Mouse (Mus musculus) bone marrow, adult 2 months (tissue): ENCODE measurements around the gene Prpsap1. TPM values are rescaled to one million over a fixed set of nuclear protein-coding genes. Genes with fewer than 3 reads are reported as not detected.

Experiments
- H3K27ac ChIP-seq: fragments of 200-500 bp; 2 replicates; pipeline ENCODE4 v1.5.1; 2012; ENCODE audit warnings: low read depth, mild to moderate bottlenecking, control low read depth, inconsistent platforms, low read length; ENCODE audit not compliant: control insufficient read depth, poor library complexity, insufficient read depth
- H3K4me1 ChIP-seq: fragments of 200-500 bp; 2 replicates; pipeline ENCODE4 v1.6.1; 2011; ENCODE audit warnings: low read length; ENCODE audit not compliant: control insufficient read depth, insufficient read depth
- H3K4me3 ChIP-seq: fragments of 200-500 bp; replicated peaks from 2 replicates; pipeline ENCODE3; 2011; ENCODE audit warnings: mild to moderate bottlenecking, low read depth, low read length, control low read depth; ENCODE audit not compliant: control insufficient read depth
- CTCF ChIP-seq: fragments of 200-500 bp; IDR thresholded peaks from 2 replicates; pipeline ENCODE4 v1.5.1; 2011; ENCODE audit warnings: low read length, control low read depth; ENCODE audit not compliant: control insufficient read depth, insufficient read depth
- POLR2A ChIP-seq: fragments of 200-500 bp; IDR thresholded peaks from 2 replicates; pipeline ENCODE4 v1.6.1; 2011; ENCODE audit warnings: low read depth, mild to moderate bottlenecking, control low read depth, low read length, borderline replicate concordance; ENCODE audit not compliant: control insufficient read depth
- WGBS: fragments of 180-500 bp; shearing (Covaris S2); methylation state at CpG from one replicate; pipeline ENCODE4 v1.1.7; 2018; 5-methylcytosine and 5-hydroxymethylcytosine counted together
- polyA plus RNA-seq: library from polyadenylated mRNA; stranded (reverse); fragments of >200 nt; gene quantifications from 2 replicates; pipeline ENCODE4 v1.2.4, GENCODE M21; 2011; ENCODE audit warnings: low replicate concordance; ENCODE audit not compliant: missing spikeins, insufficient read depth, insufficient read length

The Prpsap1 gene
- polyA plus RNA-seq, 1 experiment: 41.9 TPM

DNA sequence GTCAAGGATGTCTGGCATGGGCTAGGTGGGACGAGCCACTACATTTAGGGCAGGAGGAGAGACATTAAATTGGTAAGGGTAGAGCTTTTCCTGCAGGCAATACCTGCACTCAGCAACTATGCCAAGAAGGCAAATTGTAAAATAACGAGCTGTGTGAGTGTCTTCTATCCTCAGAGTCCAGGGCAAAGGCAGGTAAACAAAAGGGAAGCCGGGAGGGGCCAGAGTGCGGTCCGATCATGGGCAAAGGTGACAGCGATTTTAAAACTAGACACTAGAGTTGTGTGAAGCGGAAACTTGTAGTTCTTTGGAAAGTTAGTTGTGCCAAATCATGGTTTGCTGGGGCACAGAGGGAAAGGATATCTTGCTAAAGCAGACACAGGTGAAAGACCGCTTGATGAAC is 9.7 kb downstream of the Prpsap1 start:
- WGBS: 90% methylated on average over 8 of the region's 8 CpGs

DNA sequence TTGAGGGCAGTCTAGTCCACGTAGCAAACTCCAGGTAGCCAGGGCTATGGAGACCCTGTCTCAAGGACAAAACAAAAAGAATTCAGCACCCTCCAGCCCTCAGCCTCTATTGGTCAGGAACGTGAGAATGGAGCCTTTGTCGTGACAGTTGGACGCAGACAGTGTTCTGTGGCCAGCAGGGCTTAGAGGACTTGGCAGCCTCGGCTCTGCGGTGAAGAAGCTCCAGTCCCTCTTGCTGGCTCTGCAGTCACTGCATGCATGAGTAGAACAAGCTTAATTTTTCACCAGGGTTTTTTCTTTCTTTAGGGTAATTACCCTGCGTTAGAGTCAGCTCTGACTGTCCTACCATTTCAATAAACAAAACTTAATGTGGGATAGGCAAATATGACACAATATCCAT is 12.2 kb downstream of the Prpsap1 start:
- no peak overlapping the region for H3K27ac ChIP-seq
- WGBS: 91% methylated on average over 7 of the region's 7 CpGs
- H3K4me1 ChIP-seq: no peaks in the 10 kb centered on the region
- TF ChIP-seq CTCF (no peak), POLR2A (no peak)
- H3K4me3 ChIP-seq: no peak overlapping the region

More for the DNA sequence above, 9.7 kb downstream of the Prpsap1 start:
- Histone ChIP-seq H3K4me1 (no peaks in the 10 kb centered on the region; the same call in 1 of the 2 replicates), H3K27ac (no peak overlapping the region), H3K4me3 (no peak overlapping the region)
- TF ChIP-seq POLR2A: no peak
- TF ChIP-seq CTCF: no peak

DNA sequence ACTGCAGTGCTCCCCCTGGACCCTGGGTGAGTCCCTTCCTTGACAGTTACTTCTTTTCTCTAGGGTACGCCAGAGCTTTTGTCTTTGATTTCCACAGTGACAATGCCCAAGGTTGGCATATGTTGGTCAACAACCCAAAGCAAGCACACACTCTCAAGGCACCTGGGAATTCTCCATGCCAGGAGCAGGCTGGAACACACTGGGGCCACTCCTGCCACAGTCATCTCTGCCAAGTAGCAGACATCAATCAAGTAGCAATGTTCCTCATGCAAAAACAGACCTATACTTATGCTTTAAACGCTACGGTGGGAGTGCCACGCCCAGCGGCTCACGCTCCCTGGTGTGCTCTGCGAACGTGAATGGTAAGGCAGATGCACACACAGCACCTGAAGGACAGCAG is 13.0 kb downstream of the Prpsap1 start:
- no peak overlapping the region for H3K27ac ChIP-seq
- 93% methylated on average over 8 of the region's 8 CpGs for WGBS
- no peak overlapping the region for H3K4me3 ChIP-seq
- TF ChIP-seq CTCF: no peak
- TF ChIP-seq POLR2A: no peak
- no peaks in the 10 kb centered on the region for H3K4me1 ChIP-seq

DNA sequence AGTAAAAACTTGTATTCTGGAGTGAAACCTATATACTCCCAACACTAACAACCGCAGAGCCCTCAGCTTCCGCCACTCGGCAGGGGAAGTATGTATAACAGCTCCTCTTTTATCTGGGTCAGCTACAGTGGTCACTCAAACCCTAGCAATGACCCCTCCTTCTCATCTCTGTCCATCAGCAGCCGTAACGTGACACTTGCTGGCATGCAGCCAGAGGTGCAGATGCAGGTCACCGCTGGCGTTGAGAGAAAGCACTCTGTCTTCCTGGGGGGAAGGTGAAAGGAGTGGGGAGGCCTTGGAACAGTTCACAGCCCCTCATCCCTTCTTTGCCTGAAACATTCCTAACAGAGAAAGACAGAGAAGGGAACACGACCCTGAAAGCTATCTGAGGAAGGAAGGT is 14.2 kb downstream of the Prpsap1 start:
- no peaks in the 10 kb centered on the region for H3K4me1 ChIP-seq
- H3K4me3 ChIP-seq: no peak overlapping the region
- H3K27ac ChIP-seq: no peak overlapping the region
- WGBS: 81% methylated on average over 8 of the region's 8 CpGs
- TF ChIP-seq CTCF (no peak), POLR2A (no peak)

DNA sequence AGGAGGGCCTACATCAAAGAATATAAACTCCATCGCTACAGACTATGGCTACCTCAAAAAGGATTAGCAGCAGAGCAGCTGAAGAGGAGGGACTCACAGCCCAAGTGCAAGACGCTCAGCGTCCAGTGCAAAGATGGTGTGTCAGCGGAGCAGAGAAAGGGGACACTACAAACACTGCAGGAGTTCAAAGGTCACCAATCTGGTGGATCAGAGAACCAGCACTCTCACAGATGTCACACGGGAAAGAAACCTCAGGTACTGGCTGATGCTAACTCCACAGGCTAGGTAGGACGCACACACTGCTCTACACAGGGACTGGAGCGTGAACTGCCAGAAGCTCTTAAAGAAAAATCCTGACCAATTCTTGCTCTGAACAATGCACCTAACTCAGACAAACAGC is 15.0 kb downstream of the Prpsap1 start:
- H3K4me1 ChIP-seq: no peaks in the 10 kb centered on the region
- WGBS: 91% methylated on average over 7 of the region's 7 CpGs
- no peak for TF ChIP-seq POLR2A
- no peak for TF ChIP-seq CTCF
- H3K4me3 ChIP-seq: no peak overlapping the region
- no peak overlapping the region for H3K27ac ChIP-seq

DNA sequence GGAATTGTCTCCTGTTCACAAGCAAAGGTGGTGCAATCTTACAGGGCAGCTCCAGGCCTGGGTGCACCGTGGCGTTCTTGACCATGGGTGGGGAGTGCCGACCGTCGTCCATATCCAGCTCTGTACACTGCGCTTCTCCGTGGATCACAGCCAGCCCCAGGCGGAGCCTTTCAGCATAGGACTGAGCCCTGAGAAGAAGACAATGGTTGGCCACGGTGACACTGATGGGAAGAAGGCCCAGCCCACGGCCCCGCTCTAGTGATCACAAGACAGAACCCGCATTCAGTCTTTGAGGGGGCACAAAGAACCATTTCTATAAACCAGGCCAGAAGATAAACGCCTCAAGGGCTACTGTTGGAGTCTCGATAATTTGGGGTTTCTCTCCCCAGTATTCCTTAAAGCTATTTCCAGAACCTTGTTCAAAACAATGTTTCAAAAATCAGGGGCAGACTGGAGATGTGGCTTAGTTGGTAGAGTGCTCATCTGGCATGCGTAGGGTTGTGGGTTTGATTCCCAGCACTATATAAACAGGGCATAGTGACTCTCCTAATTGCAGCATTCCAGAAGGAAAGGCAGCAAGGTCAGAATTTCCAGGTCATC is 16.7 kb downstream of the Prpsap1 start:
- H3K27ac ChIP-seq: no peak overlapping the region
- TF ChIP-seq POLR2A (no peak), CTCF (no peak)
- no peaks in the 10 kb centered on the region for H3K4me1 ChIP-seq
- 91% methylated on average over 15 of the region's 15 CpGs for WGBS
- H3K4me3 ChIP-seq: no peak overlapping the region

DNA sequence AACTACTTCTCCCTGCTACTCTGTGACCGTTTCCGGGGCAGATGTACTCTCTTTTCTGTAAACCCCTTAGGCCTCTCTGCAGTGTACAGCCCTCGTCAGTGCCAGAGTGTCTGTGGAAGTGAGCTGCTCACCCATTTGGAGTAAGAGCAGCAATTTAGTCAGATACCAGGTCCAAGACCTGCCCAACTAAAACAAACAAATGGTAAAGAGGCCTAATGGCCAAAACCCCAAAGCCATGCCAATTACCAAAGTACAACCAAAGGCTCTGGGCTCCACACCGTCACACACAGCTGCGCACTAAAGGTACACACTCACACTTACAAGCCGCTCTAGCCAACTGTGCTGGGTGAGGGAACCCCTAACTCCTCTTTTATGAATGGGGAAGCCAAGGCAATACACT is 17.3 kb downstream of the Prpsap1 start:
- no peak for TF ChIP-seq CTCF
- no peak overlapping the region for H3K27ac ChIP-seq
- 87% methylated on average over 6 of the region's 6 CpGs for WGBS

DNA sequence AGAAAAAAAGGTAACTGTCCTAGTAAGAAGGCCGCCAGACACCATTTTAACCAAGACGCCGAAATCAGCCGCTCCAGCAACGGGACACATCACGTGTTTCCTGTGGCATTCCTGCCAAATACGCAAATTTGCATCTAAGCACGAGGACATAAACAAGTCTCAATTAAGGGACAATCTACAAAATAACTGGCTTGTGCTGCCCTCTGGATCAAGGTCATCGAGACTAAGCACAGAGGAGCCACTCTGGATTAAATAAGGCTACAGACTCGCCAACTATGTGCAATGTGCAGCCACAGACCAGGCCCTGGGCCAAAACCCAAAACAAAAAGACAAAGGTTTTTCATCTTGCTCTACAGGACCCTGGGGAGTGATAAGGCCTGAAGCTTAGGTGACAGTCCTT is 18.0 kb downstream of the Prpsap1 start:
- no peak overlapping the region for H3K27ac ChIP-seq
- no peaks in the 10 kb centered on the region for H3K4me1 ChIP-seq
- H3K4me3 ChIP-seq: no peak overlapping the region
- TF ChIP-seq POLR2A (no peak), CTCF (no peak)
- 91% methylated on average over 10 of the region's 10 CpGs for WGBS

More for the DNA sequence above, 17.3 kb downstream of the Prpsap1 start:
- no peaks in the 10 kb centered on the region for H3K4me1 ChIP-seq
- H3K4me3 ChIP-seq: no peak overlapping the region

DNA sequence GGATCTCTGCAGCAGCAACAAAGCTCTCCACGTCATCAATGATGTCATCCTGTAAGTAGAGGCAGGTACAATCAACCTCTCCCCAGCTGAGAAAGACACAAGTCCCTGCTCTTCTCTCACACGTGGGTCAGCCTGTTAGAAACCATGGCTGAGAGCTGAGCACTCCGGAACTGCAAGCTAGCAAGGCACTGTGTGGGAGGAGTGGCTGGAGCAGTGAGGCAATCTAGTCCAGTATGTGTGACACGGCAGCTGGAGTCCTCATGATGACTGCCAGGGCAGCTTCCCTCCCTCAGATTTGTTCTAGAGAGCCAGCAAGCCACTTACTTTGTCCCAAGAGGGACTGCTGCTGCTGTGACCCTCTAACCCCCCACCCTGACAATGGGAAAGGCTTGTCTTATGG is 21.7 kb downstream of the Prpsap1 start:
- Histone ChIP-seq H3K4me3 (no peak overlapping the region), H3K4me1 (no peaks in the 10 kb centered on the region), H3K27ac (no peak overlapping the region)
- 70% methylated on average over 4 of the region's 4 CpGs for WGBS
- TF ChIP-seq CTCF (no peak), POLR2A (no peak)
